Mouse (Mus musculus): ENCODE results near the gene Armcx5.
A peak's percentile ranks its signal among the peaks of the same experiment; 100 is the strongest.
"Not testable (repeated sequence)": the region's sequence is repeated elsewhere in the genome, so short reads cannot be mapped to it uniquely, and the experiment has no call there.

Armcx5 gene

DNA sequence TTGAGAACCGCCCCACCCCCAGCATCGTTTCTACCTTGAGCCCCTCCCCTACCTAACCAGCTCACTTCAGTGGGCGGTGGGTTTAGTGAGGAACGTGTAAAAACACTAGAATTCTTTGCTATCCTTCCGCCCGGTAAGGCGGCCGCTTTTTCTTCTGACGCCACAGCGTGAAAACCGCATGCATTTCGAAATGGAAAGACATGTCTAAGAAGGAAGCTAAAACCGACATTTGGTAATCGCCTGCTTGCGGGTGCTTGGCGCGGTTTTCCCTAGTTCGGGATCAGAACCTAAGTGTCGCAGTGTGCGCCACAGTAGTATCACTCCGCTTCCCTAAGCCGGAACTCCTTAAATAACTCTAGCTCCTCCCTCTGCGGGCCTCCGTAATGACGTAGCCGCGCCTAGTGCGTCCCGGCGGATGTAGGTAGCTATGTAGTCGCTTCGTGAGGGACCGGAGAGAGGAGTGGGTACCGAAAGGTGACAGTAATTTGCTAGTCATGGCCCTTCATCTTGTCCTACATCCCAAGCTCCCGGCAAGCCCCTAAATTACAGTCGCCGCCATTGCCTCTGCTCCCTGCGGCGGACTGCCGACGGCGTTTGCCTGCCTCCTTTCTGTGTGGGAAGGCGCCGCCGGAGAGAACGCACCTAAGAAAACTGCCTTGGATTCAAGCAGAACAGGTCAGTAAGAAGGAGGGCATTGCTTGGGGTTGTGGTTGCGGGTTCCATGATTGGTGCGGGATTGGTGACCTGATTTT lies at the start of gene Armcx5, which contains the start of gene Gprasp1:
Armcx5 (plus strand) TSS at position 430 of the 752 bp plus-strand sequence.
Gprasp1 (plus strand) TSS at position 430 of the 752 bp plus-strand sequence.
- DNase-seq = peak; percentile 88 to 91

DNA sequence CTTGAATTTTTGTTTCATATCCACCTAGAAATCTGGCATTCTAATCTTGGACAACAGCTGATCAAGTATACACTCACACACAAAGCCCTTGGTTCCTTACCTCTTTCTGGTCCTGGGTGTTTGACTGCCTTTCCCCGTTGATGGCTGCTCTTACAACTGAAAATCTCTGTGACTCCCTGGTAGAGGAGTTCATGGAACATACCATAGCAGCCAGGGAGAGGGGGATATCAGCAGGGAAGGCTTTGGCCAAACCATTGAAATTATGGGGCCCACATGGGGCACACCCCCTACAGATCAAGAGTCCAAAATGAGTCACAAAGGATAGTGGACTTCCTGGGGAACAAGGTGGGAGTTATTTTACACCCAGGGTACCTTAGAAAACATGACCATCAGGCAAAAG lies 48.9 kb upstream of the Armcx5 start, which contains the start of gene Tcp11x2:
Tcp11x2 (minus strand) TSS at position 158 of the 400 bp plus-strand sequence.
- no peak for DNase-seq

DNA sequence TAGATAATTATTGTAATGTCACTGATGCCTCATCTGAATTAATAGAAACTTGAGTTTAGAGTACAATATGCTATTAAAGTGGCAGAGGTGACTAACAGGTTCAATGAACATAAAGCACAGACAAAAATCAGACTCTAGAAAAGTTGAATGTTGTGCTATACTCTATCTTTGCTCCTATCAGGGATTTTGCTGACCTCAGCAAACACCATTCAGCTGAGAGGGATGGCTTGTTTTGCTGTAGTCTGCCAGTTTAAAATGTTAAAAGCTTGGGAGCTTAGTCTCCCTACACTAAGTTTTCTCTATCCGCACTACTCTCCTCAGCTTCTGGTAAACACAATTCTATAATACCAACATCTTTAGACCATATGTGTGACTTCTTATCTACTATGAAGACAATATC lies 39.4 kb upstream of the Armcx5 start:
- no peak for DNase-seq

DNA sequence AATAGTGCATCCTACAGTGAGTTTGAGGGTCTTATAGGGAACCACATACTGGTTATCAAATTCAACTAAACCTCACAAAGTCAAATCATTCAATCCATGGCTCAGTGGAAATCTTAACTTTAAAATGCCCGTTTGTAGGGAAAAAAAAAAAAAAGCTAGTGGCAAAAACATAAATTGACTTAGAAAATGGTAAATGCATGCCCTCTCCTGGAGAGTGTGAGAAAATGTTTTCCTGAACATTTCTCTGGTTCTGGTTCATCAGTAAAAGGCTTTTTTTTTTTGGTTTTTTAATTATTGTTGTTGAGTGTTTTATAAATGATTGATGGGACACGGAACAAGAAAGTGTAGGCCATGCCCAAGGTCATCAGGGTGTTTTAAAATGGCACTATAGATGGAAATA lies 38.2 kb upstream of the Armcx5 start:
- DNase-seq = no peak

GRCm38 (mm10) chrX:135712845-135713244 lies 29.7 kb upstream of the Armcx5 start:
- DNase-seq = no peak

DNA sequence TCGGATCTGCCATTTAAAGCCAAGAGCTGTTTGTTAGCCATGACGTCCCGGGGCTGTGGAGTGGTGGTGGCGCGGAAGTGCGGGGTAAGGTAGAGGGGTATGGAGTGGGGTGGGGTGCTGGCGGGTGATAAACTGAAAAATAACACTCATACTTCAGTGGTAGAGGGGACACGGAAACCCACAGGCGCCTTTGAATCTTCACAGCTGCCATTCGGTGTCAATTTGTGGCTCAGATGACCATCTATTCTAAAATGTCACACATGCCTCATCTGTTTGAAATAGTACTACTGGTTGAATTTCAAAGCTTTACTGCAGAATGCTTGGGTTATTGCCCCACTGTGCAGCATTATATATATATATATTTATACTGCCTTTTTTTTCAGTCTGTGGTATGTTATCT lies 17.4 kb upstream of the Armcx5 start, which contains the start of gene Tmsb15a:
Tmsb15a (minus strand) TSS at position 101 of the 400 bp plus-strand sequence.
- no peak for DNase-seq

GRCm38 (mm10) chrX:135738730-135739520 lies 3.6 kb upstream of the Armcx5 start:
- DNase-seq = no peak

DNA sequence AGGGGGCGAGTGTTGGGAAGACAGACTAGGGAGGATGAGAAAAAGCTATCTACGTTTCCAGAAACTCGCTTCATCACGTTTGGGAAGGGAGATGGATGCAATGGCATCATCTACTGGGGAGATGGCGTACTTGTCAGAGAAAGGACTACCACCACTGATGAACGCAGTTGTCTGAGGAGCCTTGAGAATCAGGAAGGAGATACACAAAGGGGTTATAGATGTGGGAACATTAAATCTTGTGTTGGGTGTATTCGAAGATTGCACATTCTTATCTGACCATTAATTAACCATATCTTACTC lies 473 bp downstream of the Armcx5 start:
- DNase-seq = no peak

- not testable (repeated sequence) for DNase-seq
Measured at GRCm38 (mm10) chrX:135745376-135745775, 2.8 kb downstream of the Armcx5 start.

GRCm38 (mm10) chrX:135752832-135753231 lies 10.3 kb downstream of the Armcx5 start:
- peak; percentile 38 to 67 for DNase-seq

DNA sequence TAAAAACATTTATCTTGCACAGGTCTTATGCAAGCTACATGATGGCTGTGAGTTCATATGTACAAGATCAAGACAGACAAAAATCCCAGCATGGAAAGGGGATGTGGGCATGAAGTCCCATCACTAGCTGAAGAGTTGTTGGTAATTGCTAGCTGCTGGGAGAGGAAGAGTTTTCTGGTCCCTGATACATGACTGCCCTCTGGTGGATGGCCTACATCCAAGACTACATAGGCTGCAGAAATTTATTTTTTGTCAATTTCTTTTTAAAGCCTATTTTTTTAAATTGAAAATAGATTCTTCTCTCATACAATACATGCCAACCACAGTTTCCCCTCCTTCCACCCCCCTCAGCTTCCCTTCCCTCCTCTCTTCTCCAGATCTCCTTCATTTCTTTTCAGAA lies 19.2 kb downstream of the Armcx5 start:
- DNase-seq = peak in 1 of 2 experiments; percentile 8

GRCm38 (mm10) chrX:135768043-135768548 lies 25.6 kb downstream of the Armcx5 start:
- no peak for DNase-seq

- DNase-seq = no peak
Measured at GRCm38 (mm10) chrX:135768565-135768964, 26.0 kb downstream of the Armcx5 start.

DNA sequence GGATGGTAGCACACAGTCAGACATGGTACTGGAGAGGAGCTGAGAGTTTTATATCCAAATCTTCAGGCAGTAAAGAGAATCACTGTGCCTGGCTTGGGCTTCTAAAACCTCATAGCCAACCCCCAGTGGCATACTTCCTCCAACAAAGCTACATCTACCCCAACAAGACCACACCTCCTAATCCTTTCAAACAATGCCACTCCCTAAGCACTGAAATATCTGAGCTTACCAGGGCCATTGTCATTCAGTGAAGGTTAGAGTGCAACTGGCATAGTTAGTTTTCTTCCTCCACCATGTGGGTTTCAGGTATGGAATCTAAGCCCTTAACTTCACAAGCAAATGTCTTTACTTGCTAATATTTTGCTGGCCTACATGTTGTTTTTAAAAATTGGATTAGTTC lies 49.0 kb downstream of the Armcx5 start:
- no peak for DNase-seq

DNA sequence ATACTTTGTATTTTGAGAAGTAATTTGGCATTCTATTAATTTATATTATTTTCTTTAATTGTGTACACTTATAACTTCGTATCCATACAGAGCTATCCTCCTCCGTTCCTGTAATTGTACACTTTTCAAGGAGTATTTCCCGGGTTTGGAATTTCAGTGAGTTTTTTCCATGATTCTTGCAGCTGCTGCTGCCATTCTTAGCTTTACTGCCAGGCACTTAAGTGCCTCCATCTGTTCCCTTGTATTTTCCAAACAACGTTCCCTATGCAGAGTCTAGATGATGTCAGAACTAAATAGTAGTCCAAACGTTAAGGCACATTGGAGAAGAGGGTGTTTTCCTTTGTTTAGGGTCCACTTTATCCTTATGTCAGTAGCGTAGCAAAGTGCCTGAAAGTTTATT lies 49.8 kb downstream of the Armcx5 start:
- no peak for DNase-seq

- DNase-seq = peak; percentile 51 to 70
Measured at GRCm38 (mm10) chrX:135795591-135796304, 53.2 kb downstream of the Armcx5 start.

- not testable (repeated sequence) for DNase-seq
Measured at GRCm38 (mm10) chrX:135796305-135797211, 54.0 kb downstream of the Armcx5 start.

Measured in lung, postnatal 4 days (tissue).